Comparison of ENCODE assay signal across 8 mouse cellular contexts in genomic region chr4:41349199-41349591, GRCm38 (mm10). TPM values are rescaled to one million over a fixed set of nuclear protein-coding genes. Genes with fewer than 3 reads are reported as not detected.
DNase-seq lines count a peak whose midpoint lies in the region; ATAC-seq lines count a peak whose summit lies in the region.

No protein-coding gene starts in this region.

- H3K27me3 ChIP-seq in hindbrain, embryonic 12.5 days: no peaks in the 10 kb centered on the region
- H3K27me3 ChIP-seq in stomach, embryonic 16.5 days (ENCODE audit: control insufficient read depth, insufficient read depth, low read length): no peaks in the 10 kb centered on the region

- H3K27ac ChIP-seq in hindbrain, embryonic 12.5 days: peak overlapping the region; percentile 97
- H3K27ac ChIP-seq in stomach, embryonic 16.5 days (ENCODE audit: low read length): peak overlapping the region; percentile 97

- 0 out of 2 replicates have a peak, but pooled peaks cover 3% of the 10 kb centered on the region for H3K36me3 ChIP-seq in hindbrain, embryonic 12.5 days
- H3K36me3 ChIP-seq in stomach, embryonic 16.5 days (ENCODE audit: control insufficient read depth, insufficient read depth, low read length): no peaks in the 10 kb centered on the region

- no peaks in the 10 kb centered on the region for H3K9me3 ChIP-seq in hindbrain, embryonic 12.5 days (replicated peaks)
- no peaks in the 10 kb centered on the region for H3K9me3 ChIP-seq in stomach, embryonic 16.5 days (replicated peaks; ENCODE audit: control insufficient read depth, low read length)

- WGBS in hindbrain, embryonic 12.5 days: under 1% methylated on average over 25 of the region's 28 CpGs
- WGBS in stomach, embryonic 16.5 days: 0% methylated on average over 26 of the region's 28 CpGs

- peak; percentile 73 for ATAC-seq in hindbrain, embryonic 12.5 days (ENCODE audit: low FRiP score)
- ATAC-seq in stomach, embryonic 16.5 days (ENCODE audit: insufficient read depth, low FRiP score): peak; percentile 74; the same call in 1 of the 2 replicates

- H3K4me1 ChIP-seq in hindbrain, embryonic 12.5 days: peaks cover 10% of the 10 kb centered on the region
- H3K4me1 ChIP-seq in stomach, embryonic 16.5 days (ENCODE audit: control insufficient read depth, insufficient read depth, low read length): peaks cover 9% of the 10 kb centered on the region; the same call in 1 of the 2 replicates

- H3K4me3 ChIP-seq in hindbrain, embryonic 12.5 days: peak overlapping the region; percentile 76
- H3K4me3 ChIP-seq in stomach, embryonic 16.5 days (replicated peaks; ENCODE audit: low read length): peak overlapping the region; percentile 84

- peak overlapping the region; percentile 85 for H3K9ac ChIP-seq in hindbrain, embryonic 12.5 days
- peak overlapping the region; percentile 90 for H3K9ac ChIP-seq in stomach, embryonic 16.5 days (ENCODE audit: low read length)

- peak; percentile 54 to 81 for DNase-seq in kidney, postnatal 25 days
- DNase-seq in kidney, adult 11 months: no peak
- peak; percentile 33 for DNase-seq in c-Kit-positive CD71-positive TER-119-positive erythroid progenitor cells, embryonic 14.5 days (ENCODE audit: low spot score)
- DNase-seq in lung, postnatal 36 days: peak; percentile 36
- DNase-seq in right cerebral cortex, postnatal 10 days (ENCODE audit: low spot score in 2 of 2): no peak
- no peak for DNase-seq in layer of hippocampus, adult 8-10 months (ENCODE audit: low spot score in 2 of 2)

- peak overlapping the region; percentile 61 for H3K4me2 ChIP-seq in hindbrain, embryonic 12.5 days (replicated peaks)
- peak overlapping the region; percentile 88 for H3K4me2 ChIP-seq in stomach, embryonic 16.5 days (ENCODE audit: low read depth, low read length)

RNA-seq across cellular contexts. Expression of gene Ubap1, which starts 0.4 kb away (rescaled TPM):
- 78.1 and 88.0 TPM in 2 replicates for polyA plus RNA-seq in hindbrain, embryonic 12.5 days (2016; fragmentation: Nextera tagmentation; extraction: Ambion mirVana)
- polyA plus RNA-seq in stomach, embryonic 16.5 days (2015; fragmentation: Nextera tagmentation; extraction: Ambion mirVana): 49.5 and 53.0 TPM in 2 replicates
- 10 to 100 TPM; 42.1 to 48.0 (median 44.9) TPM for total RNA-seq in layer of hippocampus, adult 8-10 months (2022)

RNA-seq across cellular contexts. Expression of gene Dcaf12, which starts 34.5 kb away (rescaled TPM):
- 73.5 and 79.7 TPM in 2 replicates for polyA plus RNA-seq in hindbrain, embryonic 12.5 days (2016; fragmentation: Nextera tagmentation; extraction: Ambion mirVana)
- 62.9 and 65.0 TPM in 2 replicates for polyA plus RNA-seq in stomach, embryonic 16.5 days (2015; fragmentation: Nextera tagmentation; extraction: Ambion mirVana)
- 10 to 100 TPM; 35.5 to 42.6 (median 39.6) TPM for total RNA-seq in layer of hippocampus, adult 8-10 months (2022)

Comparison
In these comparisons a context has a peak if more than half of its experiments do, and no peak if none do; other contexts are left out.
1. DNase-seq: peak in kidney, postnatal 25 days (2 of 2), c-Kit-positive CD71-positive TER-119-positive erythroid progenitor cells, embryonic 14.5 days (single experiment) and lung, postnatal 36 days (single experiment); none in kidney, adult 11 months (single experiment), right cerebral cortex, postnatal 10 days (0 of 2) and layer of hippocampus, adult 8-10 months (0 of 2).